Mouse (Mus musculus): Measurements from ENCODE around the gene Cftr. TPM values are rescaled to one million over a fixed set of nuclear protein-coding genes. Genes with fewer than 3 reads are reported as not detected.

The Cftr gene
- total RNA-seq (2014; fragmentation: Nextera tagmentation) (not detected in 2 replicates), total RNA-seq (2017) (not detected in 2 replicates)

GRCm38 (mm10) chr6:18170311-18170922 lies at the start of gene Cftr:
Gene Cftr (plus strand): TSS chr6:18170687.
- ATAC-seq (replicated peaks; ENCODE audit: low FRiP score, low TSS enrichment, poor library complexity, severe bottlenecking): no peak

- no peak for ATAC-seq (replicated peaks; ENCODE audit: low FRiP score, low TSS enrichment, poor library complexity, severe bottlenecking)
Observed at GRCm38 (mm10) chr6:18127206-18127983, 43.1 kb upstream of the Cftr start.

DNA sequence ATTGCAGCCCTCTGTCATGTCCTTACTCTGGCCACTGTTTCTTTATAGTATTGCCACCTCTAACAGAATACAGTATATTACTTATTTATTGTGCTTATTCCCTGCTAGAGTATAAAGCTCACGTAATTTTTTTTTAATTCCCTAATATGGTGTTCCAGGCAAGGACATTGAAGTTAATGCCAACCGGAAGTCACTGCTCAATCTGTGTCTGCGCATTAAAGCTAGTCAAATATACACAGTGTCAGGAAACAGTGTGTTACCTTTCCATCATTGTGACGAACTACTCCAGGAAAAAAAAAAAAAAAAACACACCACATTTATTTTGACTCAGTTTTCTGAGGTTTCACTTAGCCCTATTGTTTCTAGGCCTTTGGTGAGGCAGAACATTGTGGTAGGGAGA lies 42.4 kb upstream of the Cftr start:
- no peak for ATAC-seq (replicated peaks; ENCODE audit: low FRiP score, low TSS enrichment, poor library complexity, severe bottlenecking)

- no peak for ATAC-seq (replicated peaks; ENCODE audit: low FRiP score, low TSS enrichment, poor library complexity, severe bottlenecking)
Observed at GRCm38 (mm10) chr6:18135246-18135645, 35.2 kb upstream of the Cftr start.

GRCm38 (mm10) chr6:18153031-18153430 lies 17.5 kb upstream of the Cftr start:
- ATAC-seq (replicated peaks; ENCODE audit: low FRiP score, low TSS enrichment, poor library complexity, severe bottlenecking): no peak

- ATAC-seq (replicated peaks; ENCODE audit: low FRiP score, low TSS enrichment, poor library complexity, severe bottlenecking): no peak
Observed at GRCm38 (mm10) chr6:18169618-18170017, 869 bp upstream of the Cftr start.

GRCm38 (mm10) chr6:18171614-18172013 lies 1.1 kb downstream of the Cftr start:
- peak; percentile 61 for ATAC-seq (replicated peaks; ENCODE audit: low FRiP score, low TSS enrichment, poor library complexity, severe bottlenecking)

DNA sequence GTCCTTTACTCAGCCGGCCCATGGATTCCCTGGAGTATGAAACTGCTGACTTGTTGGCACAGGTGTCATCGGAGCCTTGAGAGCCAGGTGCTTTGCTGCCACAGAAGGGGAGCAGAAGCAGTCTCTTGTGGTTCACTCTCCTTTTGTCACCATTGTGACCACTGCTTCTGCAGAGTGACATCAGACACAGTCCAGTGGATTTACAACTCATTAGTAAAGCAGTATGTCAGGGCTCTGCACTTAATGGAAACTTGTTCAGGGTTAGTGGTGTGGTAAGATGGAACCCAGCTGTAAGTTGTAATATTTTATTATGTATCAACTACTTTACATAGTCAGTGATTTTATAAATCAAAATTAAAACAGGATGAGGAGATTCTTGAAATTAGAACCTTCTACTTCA lies 7.0 kb downstream of the Cftr start:
- ATAC-seq (replicated peaks; ENCODE audit: low FRiP score, low TSS enrichment, poor library complexity, severe bottlenecking): no peak

- no peak for ATAC-seq (replicated peaks; ENCODE audit: low FRiP score, low TSS enrichment, poor library complexity, severe bottlenecking)
Observed at GRCm38 (mm10) chr6:18180665-18181064, 10.2 kb downstream of the Cftr start.

- ATAC-seq (replicated peaks; ENCODE audit: low FRiP score, low TSS enrichment, poor library complexity, severe bottlenecking): no peak
Observed at GRCm38 (mm10) chr6:18182903-18183302, 12.4 kb downstream of the Cftr start.

DNA sequence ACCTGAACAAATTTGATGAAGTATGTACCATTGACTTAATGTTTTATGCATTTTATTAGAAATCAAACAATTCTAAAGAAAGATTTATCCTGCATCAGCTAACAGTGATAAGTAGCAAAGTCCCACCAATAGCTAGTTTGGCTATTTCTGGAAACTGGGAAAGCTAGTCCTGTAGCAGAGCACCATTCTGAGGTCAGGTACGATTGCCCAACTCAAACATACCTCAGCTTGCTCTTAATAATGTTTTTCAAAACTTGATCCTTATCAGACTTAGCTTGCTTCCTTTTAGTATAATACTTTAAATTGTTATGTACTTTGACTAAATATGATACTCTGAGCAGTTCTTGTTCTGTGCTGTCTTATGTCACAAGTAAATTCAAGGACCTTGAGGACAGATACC lies 50.2 kb downstream of the Cftr start:
- ATAC-seq (replicated peaks; ENCODE audit: low FRiP score, low TSS enrichment, poor library complexity, severe bottlenecking): no peak

DNA sequence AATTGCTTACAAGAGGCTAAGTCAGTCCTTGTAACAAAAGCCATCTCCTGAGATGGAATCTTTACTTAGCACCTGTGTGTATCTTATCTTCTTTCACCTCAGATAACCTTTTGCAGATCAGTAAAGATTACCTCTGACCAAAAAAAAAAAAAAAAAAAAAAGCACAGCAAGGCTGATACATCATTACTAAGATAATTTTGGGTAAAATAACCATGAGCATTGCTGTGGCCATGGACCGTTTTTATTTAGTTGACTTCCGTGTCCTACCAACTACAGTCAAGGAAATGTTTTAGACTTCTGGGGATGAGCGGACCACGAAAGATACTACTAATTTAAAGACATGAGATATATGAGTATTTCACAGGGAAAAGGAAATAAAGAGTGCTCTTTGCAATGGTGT lies 52.7 kb downstream of the Cftr start:
- ATAC-seq (replicated peaks; ENCODE audit: low FRiP score, low TSS enrichment, poor library complexity, severe bottlenecking): no peak

DNA sequence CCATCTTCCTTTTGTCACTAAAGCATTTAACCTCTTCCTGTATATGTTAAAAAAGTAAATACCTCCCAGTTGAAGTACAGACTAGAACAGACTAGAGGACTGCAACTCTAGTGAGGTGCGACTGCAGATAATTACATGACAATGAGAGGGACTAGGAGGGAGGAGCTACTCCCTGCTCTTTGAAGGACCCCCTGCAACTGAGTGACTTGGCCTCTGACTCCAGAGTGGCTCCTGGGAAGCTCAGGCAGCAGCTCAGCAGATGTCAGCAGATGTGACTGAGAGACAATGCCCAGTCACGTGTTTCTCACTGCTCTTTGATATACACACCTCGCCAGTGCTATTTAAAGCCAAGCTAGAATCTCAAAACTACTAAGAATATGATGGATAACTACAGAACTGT lies 54.7 kb downstream of the Cftr start:
- ATAC-seq (replicated peaks; ENCODE audit: low FRiP score, low TSS enrichment, poor library complexity, severe bottlenecking): no peak

DNA sequence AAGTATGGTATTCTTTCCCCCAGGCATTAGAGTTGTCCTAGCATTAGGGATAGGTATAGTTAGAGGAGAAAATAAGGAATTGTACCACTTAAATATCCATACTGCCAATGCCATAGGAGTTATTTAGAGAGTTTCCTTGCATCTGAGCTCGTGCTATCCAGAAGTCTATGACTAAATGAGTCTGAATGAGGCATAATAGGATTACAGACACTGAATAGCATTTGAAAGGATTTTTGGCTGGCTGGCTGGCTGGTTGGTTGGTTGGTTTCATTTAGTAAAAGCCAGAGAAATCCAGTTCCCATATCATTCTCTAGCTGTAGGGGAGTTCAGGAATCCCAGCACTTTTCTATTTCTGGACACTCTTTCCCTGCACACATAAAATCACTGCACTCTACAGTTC lies 76.0 kb downstream of the Cftr start:
- no peak for ATAC-seq (replicated peaks; ENCODE audit: low FRiP score, low TSS enrichment, poor library complexity, severe bottlenecking)

DNA sequence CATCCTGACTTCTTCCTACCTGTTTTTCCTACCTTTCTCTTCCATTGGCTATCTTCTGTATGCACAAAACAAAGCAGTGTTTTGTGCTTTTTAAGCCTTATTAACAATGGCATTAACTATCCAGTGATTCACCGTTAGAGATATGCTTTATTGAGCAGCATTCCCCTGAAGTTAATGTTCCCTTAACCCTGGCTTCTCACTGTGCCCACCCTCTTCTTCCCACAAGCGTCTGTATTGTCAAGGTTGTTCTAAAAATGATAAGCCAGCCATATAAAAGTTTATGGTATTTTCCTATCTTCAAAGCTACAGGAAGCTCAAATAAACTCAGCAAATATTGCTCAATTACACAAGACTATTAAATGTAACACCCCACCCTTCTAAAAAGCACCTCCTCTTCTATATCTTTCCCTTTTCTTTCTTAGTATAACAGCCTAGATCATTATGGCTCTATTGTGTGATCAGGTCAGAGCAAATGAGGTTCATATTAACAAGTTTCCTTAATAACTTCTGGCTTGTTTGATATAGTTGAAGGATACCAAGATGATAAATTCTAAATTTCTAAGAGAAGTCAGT lies 77.5 kb downstream of the Cftr start:
- no peak for ATAC-seq (replicated peaks; ENCODE audit: low FRiP score, low TSS enrichment, poor library complexity, severe bottlenecking)

DNA sequence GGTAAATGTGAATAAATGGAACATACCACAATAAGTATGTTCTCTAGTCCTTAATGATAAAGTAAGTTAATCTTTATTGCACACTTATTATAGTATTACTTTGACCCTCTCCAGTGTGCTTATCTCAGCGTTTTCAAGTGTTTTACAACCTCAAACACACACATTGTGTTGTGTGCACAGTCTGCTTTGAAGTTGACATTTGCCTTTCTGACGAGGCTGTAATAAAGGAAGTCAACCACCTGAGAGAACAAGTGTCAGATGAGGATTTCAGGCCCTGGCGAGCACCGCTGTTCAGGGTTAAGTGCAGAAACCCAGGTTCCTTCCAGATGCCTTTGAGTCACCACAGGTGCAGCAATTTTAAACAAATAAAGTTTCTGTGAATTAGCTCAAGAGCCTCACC lies 78.0 kb downstream of the Cftr start:
- ATAC-seq (replicated peaks; ENCODE audit: low FRiP score, low TSS enrichment, poor library complexity, severe bottlenecking): no peak

- no peak for ATAC-seq (replicated peaks; ENCODE audit: low FRiP score, low TSS enrichment, poor library complexity, severe bottlenecking)
Observed at GRCm38 (mm10) chr6:18254586-18254985, 84.1 kb downstream of the Cftr start.

DNA sequence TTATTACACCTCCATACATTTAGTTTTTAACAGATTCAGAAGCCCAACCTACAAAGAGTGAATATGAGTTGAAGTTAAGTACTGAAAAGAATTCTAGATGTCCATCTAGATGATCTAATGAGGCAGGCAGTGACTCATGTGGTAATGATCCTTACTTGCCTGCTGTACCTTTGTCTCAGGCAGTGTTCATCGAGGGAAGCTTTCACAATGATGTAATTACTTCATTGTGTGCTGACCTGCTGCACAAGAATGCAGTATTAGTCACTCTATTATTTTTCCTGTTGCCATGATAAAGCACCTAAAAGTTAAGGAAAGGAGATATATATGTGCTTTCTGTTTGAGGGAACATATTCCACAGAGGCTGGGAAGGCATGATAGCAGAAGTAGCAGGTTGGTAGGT lies 100.5 kb downstream of the Cftr start:
- ATAC-seq (replicated peaks; ENCODE audit: low FRiP score, low TSS enrichment, poor library complexity, severe bottlenecking): no peak

DNA sequence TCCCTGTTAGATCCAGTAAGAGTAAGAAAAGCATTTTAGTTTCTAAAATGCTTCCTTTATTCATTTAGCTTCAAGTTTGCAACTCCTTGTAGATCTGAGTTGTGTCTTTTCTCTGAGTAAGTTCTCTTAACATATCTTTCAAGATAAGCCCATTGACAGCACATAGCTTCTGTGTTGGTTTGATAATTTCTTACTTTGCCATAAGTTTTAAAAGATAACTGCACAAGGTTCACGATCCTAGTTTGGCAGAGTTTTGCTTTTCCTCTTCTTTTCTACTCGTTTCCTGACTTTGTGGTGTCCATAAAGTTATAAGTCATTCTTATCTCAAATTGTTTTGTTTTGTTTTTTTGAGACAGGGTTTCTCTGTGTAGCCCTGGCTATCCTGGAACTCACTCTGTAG lies 130.3 kb downstream of the Cftr start:
- peak; percentile 67 for ATAC-seq (replicated peaks; ENCODE audit: low FRiP score, low TSS enrichment, poor library complexity, severe bottlenecking)

DNA sequence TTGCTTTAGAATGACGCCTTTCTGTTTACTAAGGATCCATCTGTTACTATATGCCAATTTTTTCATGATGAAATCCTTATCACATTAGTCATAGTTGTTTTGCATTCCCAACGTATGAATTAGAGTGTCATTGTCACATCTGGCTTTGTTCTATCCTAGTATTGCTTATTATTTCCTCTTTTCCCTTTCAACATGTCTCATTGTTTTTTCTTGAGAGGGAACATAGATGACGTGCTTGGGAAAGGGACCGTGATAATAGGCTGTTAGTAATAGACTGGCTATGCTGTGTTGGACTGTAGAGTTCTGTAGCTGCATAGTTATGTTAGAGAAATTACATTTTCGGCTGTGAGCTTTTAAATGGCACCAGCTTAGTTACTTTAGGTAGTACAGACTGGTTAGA lies 131.6 kb downstream of the Cftr start:
- no peak for ATAC-seq (replicated peaks; ENCODE audit: low FRiP score, low TSS enrichment, poor library complexity, severe bottlenecking)

GRCm38 (mm10) chr6:18303228-18303627 lies 132.7 kb downstream of the Cftr start:
- no peak for ATAC-seq (replicated peaks; ENCODE audit: low FRiP score, low TSS enrichment, poor library complexity, severe bottlenecking)
